Mouse (Mus musculus): Measurements from ENCODE around the gene Thsd4. TPM values are rescaled to one million over a fixed set of nuclear protein-coding genes. Genes with fewer than 3 reads are reported as not detected.

Thsd4 gene
- total and polyA plus RNA-seq, 2 experiments, result 0.70 to 0.92 TPM

GRCm38 (mm10) chr9:60430017-60430416 lies 91.8 kb downstream of the Thsd4 start:
- WGBS, result 96% methylated on average over 4 of the region's 4 CpGs
- TF ChIP-seq CTCF (IDR thresholded peaks at IDR 0.05; ENCODE audit: low read depth, low read length) (no peak), POLR2A (IDR thresholded peaks at IDR 0.05; ENCODE audit: extremely low read depth, insufficient read depth, low read length) (no peak)
- no peak for DNase-seq (ENCODE audit: extremely low read depth, low read depth, low spot score)
- H3K4me1 ChIP-seq (ENCODE audit: control insufficient read depth, insufficient read depth, low read length), result no peaks in the 10 kb centered on the region
- H3K9ac ChIP-seq (ENCODE audit: low read depth, low read length), result no peak overlapping the region
- no peaks in the 10 kb centered on the region for H3K27me3 ChIP-seq (ENCODE audit: control insufficient read depth, insufficient read depth, low read length)
- H3K4me3 ChIP-seq (ENCODE audit: insufficient read depth, low read depth, low read length), result no peak overlapping the region
- H3K79me2 ChIP-seq (ENCODE audit: control insufficient read depth, insufficient read depth, low read length), result no peaks in the 10 kb centered on the region
- H3K36me3 ChIP-seq (ENCODE audit: control insufficient read depth, insufficient read depth, low read length), result no peaks in the 10 kb centered on the region
- no peak overlapping the region for H3K27ac ChIP-seq (replicated peaks; ENCODE audit: insufficient read depth, low read depth, low read length)

- H3K4me3 ChIP-seq (ENCODE audit: insufficient read depth, low read depth, low read length), result no peak overlapping the region
- H3K9ac ChIP-seq (ENCODE audit: low read depth, low read length), result no peak overlapping the region
- no peak overlapping the region for H3K27ac ChIP-seq (replicated peaks; ENCODE audit: insufficient read depth, low read depth, low read length)
- TF ChIP-seq CTCF (IDR thresholded peaks at IDR 0.05; ENCODE audit: low read depth, low read length) (no peak), POLR2A (IDR thresholded peaks at IDR 0.05; ENCODE audit: extremely low read depth, insufficient read depth, low read length) (no peak)
- H3K4me1 ChIP-seq (ENCODE audit: control insufficient read depth, insufficient read depth, low read length), result no peaks in the 10 kb centered on the region
- no peaks in the 10 kb centered on the region for H3K36me3 ChIP-seq (ENCODE audit: control insufficient read depth, insufficient read depth, low read length)
- DNase-seq (ENCODE audit: extremely low read depth, low read depth, low spot score), result no peak
- H3K79me2 ChIP-seq (ENCODE audit: control insufficient read depth, insufficient read depth, low read length), result no peaks in the 10 kb centered on the region
- WGBS, result 73% methylated on average over 4 of the region's 4 CpGs
- H3K27me3 ChIP-seq (ENCODE audit: control insufficient read depth, insufficient read depth, low read length), result no peaks in the 10 kb centered on the region
Observed at GRCm38 (mm10) chr9:60414076-60414755, 107.6 kb downstream of the Thsd4 start.

- 87% methylated on average over 17 of the region's 17 CpGs for WGBS
- no peak for TF ChIP-seq CTCF (IDR thresholded peaks at IDR 0.05; ENCODE audit: low read depth, low read length)
- TF ChIP-seq POLR2A (IDR thresholded peaks at IDR 0.05; ENCODE audit: extremely low read depth, insufficient read depth, low read length), result no peak
- no peak overlapping the region for H3K4me3 ChIP-seq (ENCODE audit: insufficient read depth, low read depth, low read length)
- no peak for DNase-seq (ENCODE audit: extremely low read depth, low read depth, low spot score)
- no peaks in the 10 kb centered on the region for H3K27me3 ChIP-seq (ENCODE audit: control insufficient read depth, insufficient read depth, low read length)
- H3K36me3 ChIP-seq (ENCODE audit: control insufficient read depth, insufficient read depth, low read length), result no peaks in the 10 kb centered on the region
- no peaks in the 10 kb centered on the region for H3K4me1 ChIP-seq (ENCODE audit: control insufficient read depth, insufficient read depth, low read length)
- no peaks in the 10 kb centered on the region for H3K79me2 ChIP-seq (ENCODE audit: control insufficient read depth, insufficient read depth, low read length)
- no peak overlapping the region for H3K27ac ChIP-seq (replicated peaks; ENCODE audit: insufficient read depth, low read depth, low read length)
- no peak overlapping the region for H3K9ac ChIP-seq (ENCODE audit: low read depth, low read length)
Observed at GRCm38 (mm10) chr9:60410872-60411635, 110.8 kb downstream of the Thsd4 start.

GRCm38 (mm10) chr9:60407374-60407773 lies 114.5 kb downstream of the Thsd4 start:
- Histone ChIP-seq H3K4me3 (ENCODE audit: insufficient read depth, low read depth, low read length) (no peak overlapping the region), H3K27ac (replicated peaks; ENCODE audit: insufficient read depth, low read depth, low read length) (no peak overlapping the region), H3K27me3 (ENCODE audit: control insufficient read depth, insufficient read depth, low read length) (no peaks in the 10 kb centered on the region), H3K79me2 (ENCODE audit: control insufficient read depth, insufficient read depth, low read length) (no peaks in the 10 kb centered on the region), H3K36me3 (ENCODE audit: control insufficient read depth, insufficient read depth, low read length) (no peaks in the 10 kb centered on the region), H3K9ac (ENCODE audit: low read depth, low read length) (no peak overlapping the region), H3K4me1 (ENCODE audit: control insufficient read depth, insufficient read depth, low read length) (no peaks in the 10 kb centered on the region)
- TF ChIP-seq POLR2A (IDR thresholded peaks at IDR 0.05; ENCODE audit: extremely low read depth, insufficient read depth, low read length) (no peak), CTCF (IDR thresholded peaks at IDR 0.05; ENCODE audit: low read depth, low read length) (no peak)
- DNase-seq (ENCODE audit: extremely low read depth, low read depth, low spot score), result no peak
- 63% methylated on average over 1 of the region's 1 CpGs for WGBS

GRCm38 (mm10) chr9:60405777-60406176 lies 116.1 kb downstream of the Thsd4 start:
- no peak for DNase-seq (ENCODE audit: extremely low read depth, low read depth, low spot score)
- 41% methylated on average over 7 of the region's 7 CpGs for WGBS
- H3K27ac ChIP-seq (replicated peaks; ENCODE audit: insufficient read depth, low read depth, low read length), result no peak overlapping the region
- H3K36me3 ChIP-seq (ENCODE audit: control insufficient read depth, insufficient read depth, low read length), result no peaks in the 10 kb centered on the region
- no peaks in the 10 kb centered on the region for H3K79me2 ChIP-seq (ENCODE audit: control insufficient read depth, insufficient read depth, low read length)
- TF ChIP-seq POLR2A (IDR thresholded peaks at IDR 0.05; ENCODE audit: extremely low read depth, insufficient read depth, low read length) (no peak), CTCF (IDR thresholded peaks at IDR 0.05; ENCODE audit: low read depth, low read length) (no peak)
- H3K27me3 ChIP-seq (ENCODE audit: control insufficient read depth, insufficient read depth, low read length), result no peaks in the 10 kb centered on the region
- no peak overlapping the region for H3K9ac ChIP-seq (ENCODE audit: low read depth, low read length)
- no peaks in the 10 kb centered on the region for H3K4me1 ChIP-seq (ENCODE audit: control insufficient read depth, insufficient read depth, low read length)
- no peak overlapping the region for H3K4me3 ChIP-seq (ENCODE audit: insufficient read depth, low read depth, low read length)

GRCm38 (mm10) chr9:60402681-60403080 lies 119.2 kb downstream of the Thsd4 start:
- Histone ChIP-seq H3K4me1 (ENCODE audit: control insufficient read depth, insufficient read depth, low read length) (no peaks in the 10 kb centered on the region), H3K4me3 (ENCODE audit: insufficient read depth, low read depth, low read length) (no peak overlapping the region), H3K9ac (ENCODE audit: low read depth, low read length) (no peak overlapping the region), H3K79me2 (ENCODE audit: control insufficient read depth, insufficient read depth, low read length) (no peaks in the 10 kb centered on the region), H3K27me3 (ENCODE audit: control insufficient read depth, insufficient read depth, low read length) (no peaks in the 10 kb centered on the region), H3K36me3 (ENCODE audit: control insufficient read depth, insufficient read depth, low read length) (no peaks in the 10 kb centered on the region), H3K27ac (replicated peaks; ENCODE audit: insufficient read depth, low read depth, low read length) (no peak overlapping the region)
- TF ChIP-seq CTCF (IDR thresholded peaks at IDR 0.05; ENCODE audit: low read depth, low read length) (no peak), POLR2A (IDR thresholded peaks at IDR 0.05; ENCODE audit: extremely low read depth, insufficient read depth, low read length) (no peak)
- 96% methylated on average over 6 of the region's 6 CpGs for WGBS
- DNase-seq (ENCODE audit: extremely low read depth, low read depth, low spot score), result no peak
